ENCODE assay signal across 17 mouse cellular contexts in the genomic region with DNA sequence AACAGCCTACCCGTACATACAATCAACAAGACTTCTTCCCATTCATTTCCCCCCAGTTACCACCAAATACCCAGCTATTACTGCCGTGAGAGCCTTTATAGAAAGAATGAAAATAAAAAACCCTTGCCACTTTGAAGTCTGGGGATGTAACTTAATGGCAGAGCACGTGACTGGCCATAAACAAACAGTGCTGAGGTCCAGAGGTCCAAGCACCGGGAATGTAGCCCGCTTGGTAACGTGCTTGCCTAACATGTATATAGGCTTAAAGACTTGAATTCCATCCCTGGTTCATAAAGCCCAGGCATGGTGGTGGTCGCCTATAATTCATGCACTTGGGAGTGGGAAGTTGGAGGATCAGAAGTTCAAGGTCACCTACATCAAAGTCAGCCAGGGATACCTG. TPM values are rescaled to one million over a fixed set of nuclear protein-coding genes. Genes with fewer than 3 reads are reported as not detected.
DNase-seq lines count a peak whose midpoint lies in the region; ATAC-seq and TF ChIP-seq lines count a peak whose summit lies in the region.
"Had no signal": no experiment of that assay in that cellular context is flagged by ENCODE, and none has a peak within 500 bp of the region (broad histone marks: within the 10 kb centered on the region; RNA-seq: fewer than 3 reads in every experiment).

No protein-coding gene starts in this region.

- 46% methylated on average over 7 of the region's 7 CpGs for WGBS in kidney, embryonic 15.5 days
- 36% methylated on average over 7 of the region's 7 CpGs for WGBS in kidney, embryonic 16.5 days
- WGBS in intestine, embryonic 15.5 days: 48% methylated on average over 7 of the region's 7 CpGs
- WGBS in liver, adult 2 months: 17% methylated on average over 7 of the region's 7 CpGs
- WGBS in small intestine, adult 2 months: 22% methylated on average over 7 of the region's 7 CpGs
- WGBS in midbrain, embryonic 16.5 days: 78% methylated on average over 7 of the region's 7 CpGs

- no peak overlapping the region for H3K9ac ChIP-seq in kidney, embryonic 15.5 days
- no peak overlapping the region for H3K9ac ChIP-seq in kidney, embryonic 16.5 days (replicated peaks; ENCODE audit: low read length)
- no peak overlapping the region for H3K9ac ChIP-seq in intestine, embryonic 15.5 days
- peak overlapping the region; percentile 49; the same call in 1 of the 2 replicates for H3K9ac ChIP-seq in liver, adult 2 months (ENCODE audit: low read depth, low read length)
- no peak overlapping the region for H3K9ac ChIP-seq in midbrain, embryonic 16.5 days (ENCODE audit: low read depth, low read length)
- H3K9ac ChIP-seq: forebrain, embryonic 13.5 days; limb, embryonic 12.5 days; lung, embryonic 15.5 days had no signal

- peaks cover 24% of the 10 kb centered on the region for H3K4me1 ChIP-seq in kidney, embryonic 15.5 days
- peaks cover 20% of the 10 kb centered on the region for H3K4me1 ChIP-seq in kidney, embryonic 16.5 days (ENCODE audit: insufficient read depth, low read length)
- no peaks in the 10 kb centered on the region for H3K4me1 ChIP-seq in intestine, embryonic 15.5 days (replicated peaks)
- H3K4me1 ChIP-seq in liver, adult 2 months (ENCODE audit: control insufficient read depth, insufficient read depth, low read length): peaks cover 13% of the 10 kb centered on the region
- H3K4me1 ChIP-seq in small intestine, adult 2 months (ENCODE audit: control insufficient read depth, insufficient read depth, insufficient read length, low read length): peaks cover 6% of the 10 kb centered on the region
- peaks cover 8% of the 10 kb centered on the region for H3K4me1 ChIP-seq in midbrain, embryonic 16.5 days (ENCODE audit: control insufficient read depth, insufficient read depth, low read length)

- H3K9me3 ChIP-seq in kidney, embryonic 15.5 days (replicated peaks): no peaks in the 10 kb centered on the region
- H3K9me3 ChIP-seq in kidney, embryonic 16.5 days (ENCODE audit: low read length): no peaks in the 10 kb centered on the region
- no peaks in the 10 kb centered on the region for H3K9me3 ChIP-seq in intestine, embryonic 15.5 days
- no peaks in the 10 kb centered on the region for H3K9me3 ChIP-seq in midbrain, embryonic 16.5 days (replicated peaks; ENCODE audit: control insufficient read depth, low read length, poor library complexity, severe bottlenecking)
- H3K9me3 ChIP-seq: embryonic facial prominence, embryonic 10.5 days; forebrain, embryonic 13.5 days; hindbrain, embryonic 10.5 days; limb, embryonic 12.5 days; lung, embryonic 15.5 days had no signal

- H3K4me3 ChIP-seq in kidney, embryonic 15.5 days (replicated peaks): no peak overlapping the region
- no peak overlapping the region for H3K4me3 ChIP-seq in kidney, embryonic 16.5 days (ENCODE audit: low read length)
- no peak overlapping the region for H3K4me3 ChIP-seq in intestine, embryonic 15.5 days (replicated peaks)
- H3K4me3 ChIP-seq in liver, adult 2 months (ENCODE audit: insufficient read depth, low read depth, low read length): peak overlapping the region; percentile 44; the same call in 1 of the 2 replicates
- H3K4me3 ChIP-seq in small intestine, adult 2 months (ENCODE audit: low read depth, low read length): no peak overlapping the region
- no peak overlapping the region for H3K4me3 ChIP-seq in midbrain, embryonic 16.5 days (ENCODE audit: low read depth, low read length)
- H3K4me3 ChIP-seq: embryonic facial prominence, embryonic 10.5 days; forebrain, embryonic 13.5 days; hindbrain, embryonic 10.5 days; limb, embryonic 12.5 days; lung, embryonic 15.5 days had no signal

- no peak for TF ChIP-seq CTCF in liver, adult 2 months (IDR thresholded peaks at IDR 0.05; ENCODE audit: low read depth, low read length)
- no peak for TF ChIP-seq CTCF in small intestine, adult 2 months (IDR thresholded peaks at IDR 0.05; ENCODE audit: extremely low read depth, insufficient read length, insufficient replicate concordance, low read depth, low read length)

- TF ChIP-seq POLR2A in liver, adult 2 months (IDR thresholded peaks at IDR 0.05; ENCODE audit: extremely low read depth, insufficient read depth, low read length): no peak
- no peak for TF ChIP-seq POLR2A in small intestine, adult 2 months (IDR thresholded peaks at IDR 0.05; ENCODE audit: low read depth, low read length)

- no peak overlapping the region for H3K27ac ChIP-seq in kidney, embryonic 15.5 days
- no peak overlapping the region for H3K27ac ChIP-seq in kidney, embryonic 16.5 days (ENCODE audit: low read length)
- H3K27ac ChIP-seq in intestine, embryonic 15.5 days: 0 out of 2 replicates have a peak overlapping the region, but pooled peaks have one; percentile 62
- peak overlapping the region; percentile 93 for H3K27ac ChIP-seq in liver, adult 2 months (replicated peaks; ENCODE audit: insufficient read depth, low read depth, low read length)
- peak overlapping the region; percentile 83 for H3K27ac ChIP-seq in small intestine, adult 2 months (ENCODE audit: insufficient read depth, low read depth, low read length)
- H3K27ac ChIP-seq in midbrain, embryonic 16.5 days (ENCODE audit: low read length): no peak overlapping the region
- H3K27ac ChIP-seq: embryonic facial prominence, embryonic 10.5 days; forebrain, embryonic 13.5 days; hindbrain, embryonic 10.5 days; limb, embryonic 12.5 days; lung, embryonic 15.5 days had no signal

- no peaks in the 10 kb centered on the region for H3K36me3 ChIP-seq in kidney, embryonic 15.5 days
- no peaks in the 10 kb centered on the region for H3K36me3 ChIP-seq in kidney, embryonic 16.5 days (ENCODE audit: insufficient read depth, low read length)
- H3K36me3 ChIP-seq in intestine, embryonic 15.5 days: no peaks in the 10 kb centered on the region
- no peaks in the 10 kb centered on the region for H3K36me3 ChIP-seq in liver, adult 2 months (ENCODE audit: control insufficient read depth, insufficient read depth, low read length)
- H3K36me3 ChIP-seq in small intestine, adult 2 months (ENCODE audit: control insufficient read depth, insufficient read depth, low read length): no peaks in the 10 kb centered on the region; the same call in 1 of the 2 replicates
- H3K36me3 ChIP-seq in midbrain, embryonic 16.5 days (ENCODE audit: control insufficient read depth, insufficient read depth, low read length): no peaks in the 10 kb centered on the region
- H3K36me3 ChIP-seq: embryonic facial prominence, embryonic 10.5 days; hindbrain, embryonic 10.5 days; limb, embryonic 12.5 days; lung, embryonic 15.5 days had no signal

- DNase-seq in liver, adult 2 months (ENCODE audit: extremely low read depth, low read depth, low spot score): peak; percentile 95
- DNase-seq in urinary bladder, postnatal 4 days (ENCODE audit: low spot score in 2 of 2): no peak
- DNase-seq: cerebellum, adult 8-10 months; gastrocnemius, postnatal 25 days; lung, postnatal 4 days; retina, postnatal 1 day had no signal

- H3K4me2 ChIP-seq in kidney, embryonic 15.5 days: no peak overlapping the region
- H3K4me2 ChIP-seq in kidney, embryonic 16.5 days (replicated peaks; ENCODE audit: low read depth, low read length): no peak overlapping the region
- H3K4me2 ChIP-seq in intestine, embryonic 15.5 days (replicated peaks): peak overlapping the region; percentile 11; the same call in 1 of the 2 replicates
- H3K4me2 ChIP-seq in midbrain, embryonic 16.5 days (ENCODE audit: low read length): no peak overlapping the region
- H3K4me2 ChIP-seq: forebrain, embryonic 13.5 days; heart, embryonic 11.5 days; limb, embryonic 12.5 days; lung, embryonic 15.5 days had no signal

- ATAC-seq in kidney, embryonic 15.5 days (replicated peaks; ENCODE audit: low FRiP score): 0 out of 2 replicates have a peak, but pooled peaks have one; percentile 33
- ATAC-seq in kidney, embryonic 16.5 days (ENCODE audit: low FRiP score, low TSS enrichment): no peak
- peak; percentile 49 for ATAC-seq in intestine, embryonic 15.5 days
- no peak for ATAC-seq in midbrain, embryonic 16.5 days
- ATAC-seq: forebrain, embryonic 13.5 days had no signal

- H3K79me2 ChIP-seq in liver, adult 2 months (ENCODE audit: control insufficient read depth, insufficient read depth, low read length): peaks cover 18% of the 10 kb centered on the region; the same call in 1 of the 2 replicates

- H3K27me3 ChIP-seq in kidney, embryonic 15.5 days: no peaks in the 10 kb centered on the region
- no peaks in the 10 kb centered on the region for H3K27me3 ChIP-seq in kidney, embryonic 16.5 days (ENCODE audit: insufficient read depth, low read length)
- H3K27me3 ChIP-seq in intestine, embryonic 15.5 days (replicated peaks): no peaks in the 10 kb centered on the region
- H3K27me3 ChIP-seq in liver, adult 2 months (ENCODE audit: control insufficient read depth, insufficient read depth, low read length): no peaks in the 10 kb centered on the region
- no peaks in the 10 kb centered on the region for H3K27me3 ChIP-seq in small intestine, adult 2 months (ENCODE audit: control insufficient read depth, insufficient read depth, low read length)
- no peaks in the 10 kb centered on the region for H3K27me3 ChIP-seq in midbrain, embryonic 16.5 days (ENCODE audit: control insufficient read depth, insufficient read depth, low read depth, low read length)
- H3K27me3 ChIP-seq: forebrain, embryonic 13.5 days; limb, embryonic 12.5 days; lung, embryonic 15.5 days had no signal

RNA-seq across cellular contexts. Expression of a gene that starts 4.6 kb away (rescaled TPM):
- 18.2 and 20.8 TPM in 2 replicates for polyA plus RNA-seq in kidney, embryonic 15.5 days (2015; fragmentation: Nextera tagmentation; extraction: Ambion mirVana)
- polyA plus RNA-seq in kidney, embryonic 16.5 days (2015; fragmentation: Nextera tagmentation; extraction: Ambion mirVana): 23.5 and 26.2 TPM in 2 replicates
- 67.2 and 71.1 TPM in 2 replicates for polyA plus RNA-seq in intestine, embryonic 15.5 days (2015; fragmentation: Nextera tagmentation; extraction: Ambion mirVana)
- 68.6 and 70.5 TPM in 2 replicates for total RNA-seq in liver, adult 2 months (2014; rRNA removed)
- polyA plus RNA-seq in liver, adult 2 months (2012; rRNA removed): 81.2 and 98.5 TPM in 2 replicates
- 24.1 and 67.4 TPM in 2 replicates for polyA plus RNA-seq in small intestine, adult 2 months (2012; rRNA removed)
- polyA plus RNA-seq in midbrain, embryonic 16.5 days (2015; fragmentation: Nextera tagmentation; extraction: Ambion mirVana): 1.4 and 2.0 TPM in 2 replicates

Comparison
In these comparisons a context has a peak if more than half of its experiments do, and no peak if none do; other contexts are left out.
1. ATAC-seq: peak in kidney, embryonic 15.5 days (single experiment) and intestine, embryonic 15.5 days (single experiment); none in kidney, embryonic 16.5 days (single experiment) and midbrain, embryonic 16.5 days (single experiment).
2. H3K27ac ChIP-seq: peak in intestine, embryonic 15.5 days (single experiment), liver, adult 2 months (single experiment) and small intestine, adult 2 months (single experiment); none in kidney, embryonic 15.5 days (single experiment), kidney, embryonic 16.5 days (single experiment) and midbrain, embryonic 16.5 days (single experiment).